Mouse (Mus musculus) urinary bladder, postnatal 0 days (tissue): ENCODE data around the gene Scgb2b11. TPM values are rescaled to one million over a fixed set of nuclear protein-coding genes. Genes with fewer than 3 reads are reported as not detected.

Experiments
- polyA plus RNA-seq: library from polyadenylated mRNA; unstranded; fragments of >200 nt; fragmentation: Nextera tagmentation; extraction: Ambion mirVana; gene quantifications from 2 replicates; pipeline ENCODE4 v1.2.1, GENCODE M21; 2015

Scgb2b11 gene
- not detected in 2 replicates for polyA plus RNA-seq

DNA sequence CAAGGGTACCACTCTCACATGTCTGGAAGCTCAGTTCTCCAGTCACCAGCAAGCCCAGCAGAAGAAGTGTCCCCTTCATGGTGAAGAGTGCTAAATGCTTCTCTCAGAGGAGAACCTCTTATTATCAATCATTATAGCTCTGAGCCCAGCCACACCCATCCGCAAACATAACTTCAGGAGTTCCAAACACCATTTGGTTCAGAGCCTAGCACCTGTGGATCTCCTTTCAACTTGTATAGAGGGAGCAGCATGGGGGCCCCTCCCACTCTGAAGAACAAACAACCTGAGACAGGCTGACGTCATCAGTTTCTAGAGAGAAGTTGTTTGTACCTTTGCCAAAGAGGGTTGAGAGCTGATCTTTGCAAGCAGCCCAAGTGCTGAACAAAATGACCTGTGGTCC lies at the start of gene Scgb2b11:
Gene Scgb2b11, minus strand, starts transcription at position 101 of the 400 bp plus-strand sequence.

GRCm38 (mm10) chr7:32222540-32222939 lies 11.6 kb upstream of the Scgb2b11 start, which contains the start of gene Scgb1b11:
Gene Scgb1b11, plus strand, starts transcription at chr7:32222840.

Other genes starting within 250 kb of the Scgb2b11 start
- gene Scgb1b10, start 110.3 kb downstream of the Scgb2b11 start, polyA plus RNA-seq, result not detected in 2 replicates
- gene Scgb1b11, start 11.7 kb upstream of the Scgb2b11 start, polyA plus RNA-seq, result not detected in 2 replicates
- not detected in 2 replicates for gene Scgb2b12, start 116.1 kb upstream of the Scgb2b11 start, polyA plus RNA-seq
- gene Scgb1b12, start 123.0 kb upstream of the Scgb2b11 start, polyA plus RNA-seq, result not detected in 2 replicates
- not detected in 2 replicates for gene Scgb1b29, start 230.4 kb upstream of the Scgb2b11 start, polyA plus RNA-seq